ENCODE assay signal across 9 mouse cellular contexts in genomic region chr12:118299172-118299571, GRCm38 (mm10). TPM values are rescaled to one million over a fixed set of nuclear protein-coding genes. Genes with fewer than 3 reads are reported as not detected.
DNase-seq lines count a peak whose midpoint lies in the region; ATAC-seq and TF ChIP-seq lines count a peak whose summit lies in the region.
"Had no signal": no experiment of that assay in that cellular context is flagged by ENCODE, and none has a peak within 500 bp of the region (broad histone marks: within the 10 kb centered on the region; RNA-seq: fewer than 3 reads in every experiment).

No protein-coding gene starts in this region.

- no peaks in the 10 kb centered on the region for H3K9me3 ChIP-seq in forebrain, embryonic 15.5 days
- H3K9me3 ChIP-seq in midbrain, embryonic 13.5 days: no peaks in the 10 kb centered on the region

- H3K4me2 ChIP-seq in forebrain, embryonic 15.5 days (replicated peaks): peak overlapping the region; percentile 52
- H3K4me2 ChIP-seq in midbrain, embryonic 13.5 days (replicated peaks): peak overlapping the region; percentile 54

- TF ChIP-seq POLR2A in brain, embryonic 14.5 days (IDR thresholded peaks at IDR 0.05; ENCODE audit: borderline replicate concordance, extremely low read depth, insufficient read depth, insufficient read length, poor library complexity, severe bottlenecking): no peak

- H3K4me1 ChIP-seq in forebrain, embryonic 15.5 days: peaks cover 49% of the 10 kb centered on the region
- peaks cover 44% of the 10 kb centered on the region for H3K4me1 ChIP-seq in midbrain, embryonic 13.5 days (replicated peaks)

- no peak for TF ChIP-seq CTCF in layer of hippocampus, adult 2 months (conservative IDR thresholded peaks at IDR 0.05)
- no peak for TF ChIP-seq CTCF in brain, embryonic 14.5 days (IDR thresholded peaks at IDR 0.05; ENCODE audit: borderline replicate concordance, extremely low read depth, insufficient read depth, insufficient read length)

- WGBS in forebrain, embryonic 15.5 days: 76% methylated on average over 9 of the region's 9 CpGs
- WGBS in midbrain, embryonic 13.5 days: 83% methylated on average over 9 of the region's 9 CpGs

- H3K9ac ChIP-seq in forebrain, embryonic 15.5 days (replicated peaks): no peak overlapping the region
- 0 out of 2 replicates have a peak overlapping the region, but pooled peaks have one; percentile 41 for H3K9ac ChIP-seq in midbrain, embryonic 13.5 days (replicated peaks)

- peak overlapping the region; percentile 97 for H3K27ac ChIP-seq in layer of hippocampus, adult 2 months
- H3K27ac ChIP-seq in forebrain, embryonic 15.5 days (replicated peaks): no peak overlapping the region
- no peak overlapping the region for H3K27ac ChIP-seq in midbrain, embryonic 13.5 days

- ATAC-seq in forebrain, embryonic 15.5 days (replicated peaks): no peak
- ATAC-seq in midbrain, embryonic 13.5 days: no peak

- no peak for DNase-seq in layer of hippocampus, adult 2 months (ENCODE audit: low spot score in 2 of 2)
- DNase-seq in layer of hippocampus, adult 8-10 months (ENCODE audit: low spot score in 2 of 2): no peak
- peak; percentile 7 for DNase-seq in brain, embryonic 14.5 days (ENCODE audit: low read depth)
- DNase-seq in c-Kit-positive CD71-positive TER-119-positive erythroid progenitor cells, embryonic 14.5 days (ENCODE audit: low spot score): no peak
- DNase-seq in MN1 (ENCODE audit: low spot score): no peak
- DNase-seq: adrenal gland, adult 8-10 months; kidney, postnatal 25 days had no signal

- peak overlapping the region; percentile 83; the same call in 1 of the 2 replicates for H3K4me3 ChIP-seq in layer of hippocampus, adult 2 months
- H3K4me3 ChIP-seq in forebrain, embryonic 15.5 days: 0 out of 2 replicates have a peak overlapping the region, but pooled peaks have one; percentile 18
- peak overlapping the region; percentile 86 for H3K4me3 ChIP-seq in midbrain, embryonic 13.5 days (replicated peaks)

- no peaks in the 10 kb centered on the region for H3K27me3 ChIP-seq in forebrain, embryonic 15.5 days
- H3K27me3 ChIP-seq in midbrain, embryonic 13.5 days: no peaks in the 10 kb centered on the region

- H3K36me3 ChIP-seq in forebrain, embryonic 15.5 days: no peaks in the 10 kb centered on the region
- H3K36me3 ChIP-seq in midbrain, embryonic 13.5 days: peaks cover 9% of the 10 kb centered on the region

RNA-seq across cellular contexts. Expression of gene Sp4, which starts 2.1 kb away (rescaled TPM):
- 10 to 100 TPM; 25.6 to 29.9 TPM for total RNA-seq in layer of hippocampus, adult 2 months (2021)
- total RNA-seq in layer of hippocampus, adult 8-10 months (2022): 10 to 100 TPM; 28.7 to 33.6 (median 30.1) TPM
- 19.3 and 25.3 TPM in 2 replicates for polyA plus RNA-seq in brain, embryonic 14.5 days (2012; rRNA removed)
- polyA plus RNA-seq in forebrain, embryonic 15.5 days (2015; fragmentation: Nextera tagmentation; extraction: Ambion mirVana): 24.6 and 24.9 TPM in 2 replicates
- polyA plus RNA-seq in midbrain, embryonic 13.5 days (2015; fragmentation: Nextera tagmentation; extraction: Ambion mirVana): 24.1 and 25.8 TPM in 2 replicates

Comparison
In these comparisons a context has a peak if more than half of its experiments do, and no peak if none do; other contexts are left out.
1. H3K4me3 ChIP-seq: peak in every context shown above with its lines; median percentile 86 in midbrain, embryonic 13.5 days; 83 in layer of hippocampus, adult 2 months; 18 in forebrain, embryonic 15.5 days.